Mouse (Mus musculus) CH12.LX (cell line): ENCODE data around the gene Rbm15. TPM values are rescaled to one million over a fixed set of nuclear protein-coding genes. Genes with fewer than 3 reads are reported as not detected.

Experiments
- DNase-seq: peaks from one replicate; pipeline ENCODE4 v3.0.0-alpha.2; 2013; ENCODE audit errors: extremely low read depth
- H3K27ac ChIP-seq: 2 replicates; pipeline ENCODE4 v1.5.1; 2012; ENCODE audit warnings: low read depth, mild to moderate bottlenecking, control low read depth, moderate library complexity; ENCODE audit not compliant: insufficient read depth
- H3K27me3 ChIP-seq: replicated peaks from 2 replicates; pipeline ENCODE3; 2012; ENCODE audit warnings: inconsistent platforms
- H3K36me3 ChIP-seq, 2 experiments: replicated peaks in 1 of 2; 2 replicates each; pipeline versions ENCODE3 to v1.6.1; 2012; ENCODE audit warnings: inconsistent platforms in 1 of 2, low read length in 1 of 2, mild to moderate bottlenecking in 1 of 2, mixed read lengths in 1 of 2, moderate library complexity in 1 of 2; ENCODE audit not compliant: control insufficient read depth in 1 of 2, insufficient read depth in 1 of 2
- H3K4me1 ChIP-seq, 2 experiments: 2 replicates each; pipeline ENCODE4 v1.6.1; 2012; ENCODE audit warnings: inconsistent platforms in 1 of 2, moderate library complexity in 1 of 2; ENCODE audit not compliant: insufficient read depth in 2 of 2, control insufficient read depth in 1 of 2
- H3K4me2 ChIP-seq: 2 replicates; pipeline ENCODE4 v1.6.1; 2012; ENCODE audit warnings: low read depth, mild to moderate bottlenecking, control low read depth; ENCODE audit not compliant: poor library complexity, insufficient read depth, severe bottlenecking
- H3K4me3 ChIP-seq, 3 experiments: fragments of 150-350 bp in 1 of 3; sonication (generic) in 1 of 3; replicated peaks in 1 of 3; 2 replicates each; pipeline versions ENCODE3 to v1.5.1; 2011 to 2012; ENCODE audit warnings: low read depth in 2 of 3, low read length in 2 of 3, mild to moderate bottlenecking in 2 of 3, moderate library complexity in 2 of 3, control low read depth in 1 of 3, improper control_type of control experiment in 1 of 3, inconsistent platforms in 1 of 3, mixed read lengths in 1 of 3; ENCODE audit not compliant: poor library complexity in 1 of 3
- H3K79me2 ChIP-seq: replicated peaks from 2 replicates; pipeline ENCODE4 v1.6.1; 2012; ENCODE audit warnings: mild to moderate bottlenecking, moderate library complexity; ENCODE audit not compliant: control insufficient read depth, poor library complexity, insufficient read depth, severe bottlenecking; ENCODE audit errors: extremely low read depth
- H3K9ac ChIP-seq: 2 replicates; pipeline ENCODE4 v1.6.1; 2012; ENCODE audit warnings: low read depth, mild to moderate bottlenecking, control low read depth, moderate library complexity; ENCODE audit not compliant: insufficient read depth
- H3K9me3 ChIP-seq: replicated peaks from 2 replicates; pipeline ENCODE3; 2012; ENCODE audit warnings: low read length, inconsistent platforms, mixed read lengths
- BHLHE40 ChIP-seq: IDR thresholded peaks from 2 replicates; pipeline ENCODE4 v1.6.1; 2011; ENCODE audit warnings: mild to moderate bottlenecking, low read depth, low read length, improper control_type of control experiment
- CHD1 ChIP-seq: IDR thresholded peaks from 2 replicates; pipeline ENCODE4 v1.6.1; 2012; ENCODE audit warnings: low read depth, low read length, improper control_type of control experiment, inconsistent platforms
- E2F4 ChIP-seq: IDR thresholded peaks from 2 replicates; pipeline ENCODE4 v1.6.1; 2011; ENCODE audit warnings: low read depth, low read length, improper control_type of control experiment; ENCODE audit not compliant: insufficient replicate concordance
- GABPA ChIP-seq: IDR thresholded peaks from 2 replicates; pipeline ENCODE4 v1.6.1; 2012; ENCODE audit warnings: low read depth, low read length, improper control_type of control experiment, inconsistent platforms; ENCODE audit not compliant: insufficient replicate concordance
- IRF4 ChIP-seq: IDR thresholded peaks from 2 replicates; pipeline ENCODE4 v1.6.1; 2014; ENCODE audit warnings: low read depth, mild to moderate bottlenecking, inconsistent platforms, low read length, improper control_type of control experiment
- JUND ChIP-seq: conservative IDR thresholded peaks from 2 replicates; pipeline ENCODE4 v1.6.1; 2011; ENCODE audit warnings: low read depth, low read length, improper control_type of control experiment
- KAT2A ChIP-seq: IDR thresholded peaks from 2 replicates; pipeline ENCODE4 v1.6.1; 2012; ENCODE audit warnings: low read length, improper control_type of control experiment, inconsistent platforms; ENCODE audit not compliant: insufficient replicate concordance
- MAFK ChIP-seq: IDR thresholded peaks from 2 replicates; pipeline ENCODE4 v1.6.1; 2011; ENCODE audit warnings: low read length, improper control_type of control experiment; ENCODE audit not compliant: insufficient replicate concordance
- MAZ ChIP-seq: IDR thresholded peaks from 2 replicates; pipeline ENCODE4 v1.6.1; 2012; ENCODE audit warnings: low read depth, mild to moderate bottlenecking, inconsistent platforms, low read length, improper control_type of control experiment, moderate library complexity
- MXI1 ChIP-seq: IDR thresholded peaks from 2 replicates; pipeline ENCODE4 v1.6.1; 2011; ENCODE audit warnings: mild to moderate bottlenecking, low read depth, low read length, improper control_type of control experiment
- PAX5 ChIP-seq: IDR thresholded peaks from 2 replicates; pipeline ENCODE4 v1.6.1; 2012; ENCODE audit warnings: low read length, inconsistent platforms, mixed read lengths
- POLR2A ChIP-seq: IDR thresholded peaks from 2 replicates; pipeline ENCODE4 v1.6.1; 2011; ENCODE audit warnings: low read depth, mild to moderate bottlenecking, improper control_type of control experiment, low read length
- POLR2AphosphoS2 ChIP-seq: IDR thresholded peaks from 2 replicates; pipeline ENCODE4 v1.6.1; 2011; ENCODE audit warnings: low read depth, low read length, improper control_type of control experiment
- RCOR1 ChIP-seq: conservative IDR thresholded peaks from 2 replicates; pipeline ENCODE4 v1.6.1; 2012; ENCODE audit warnings: low read depth, mild to moderate bottlenecking, inconsistent platforms, low read length, improper control_type of control experiment
- SIN3A ChIP-seq: IDR thresholded peaks from 2 replicates; pipeline ENCODE4 v1.6.1; 2012; ENCODE audit warnings: low read length, improper control_type of control experiment, inconsistent platforms
- UBTF ChIP-seq: IDR thresholded peaks from 2 replicates; pipeline ENCODE4 v1.6.1; 2012; ENCODE audit warnings: low read depth, mild to moderate bottlenecking, inconsistent platforms, low read length, improper control_type of control experiment, moderate library complexity
- USF2 ChIP-seq: conservative IDR thresholded peaks from 2 replicates; pipeline ENCODE4 v1.6.1; 2011; ENCODE audit warnings: low read depth, low read length, improper control_type of control experiment
- ZC3H11A ChIP-seq: IDR thresholded peaks from 2 replicates; pipeline ENCODE4 v1.6.1; 2012; ENCODE audit warnings: low read depth, mild to moderate bottlenecking, inconsistent platforms, low read length, improper control_type of control experiment
- ZMIZ1 ChIP-seq: IDR thresholded peaks from 2 replicates; pipeline ENCODE4 v1.6.1; 2012; ENCODE audit warnings: low read depth, mild to moderate bottlenecking, inconsistent platforms, low read length, improper control_type of control experiment
- ZNF384 ChIP-seq: IDR thresholded peaks from 2 replicates; pipeline ENCODE4 v1.6.1; 2012; ENCODE audit warnings: low read depth, low read length, improper control_type of control experiment, inconsistent platforms
- dilution Hi-C: fragments of 300-500 bp; cut with MboI; formaldehyde crosslinking; loops from 2 replicates; pipeline ENCODE4 v1.14.3; 2020; ENCODE audit warnings: low sequenced_read_pairs; ENCODE audit not compliant: extremely low pct_unique_long_range_greater_than_20kb, extremely low pct_ligation_motif_present
- in situ Hi-C: fragments of 300-500 bp; cut with MboI; formaldehyde crosslinking; loops from 3 replicates; pipeline ENCODE4 v1.14.3; 2019; ENCODE audit warnings: low sequenced_read_pairs, low pct_ligation_motif_present, low pct_unique_long_range_greater_than_20kb, mixed read lengths
- polyA plus RNA-seq: library from polyadenylated mRNA; unstranded; fragments of >175 nt; gene quantifications from 2 replicates; pipeline ENCODE4 v1.2.1, GENCODE M21; 2012; ENCODE audit warnings: low read depth; ENCODE audit not compliant: insufficient read length
- total RNA-seq, 2 experiments: library from RNA; depleted of rRNA; stranded (reverse); fragments of 300-350 nt in 1 of 2; fragments of >200 nt in 1 of 2; gene quantifications; 2 replicates each; pipeline ENCODE4 v1.2.3; 2012 to 2014

The Rbm15 gene
- total and polyA plus RNA-seq, 3 experiments: 15.2 to 26.0 (median 17.2) TPM

GRCm38 (mm10) chr3:107356964-107357441, 23.5 kb upstream of the Rbm15 start (continued):
- TF ChIP-seq ZC3H11A (no peak), KAT2A (no peak), POLR2A (peak; percentile 28; the same call in 1 of the 2 replicates), IRF4 (no peak), ZNF384 (no peak), SIN3A (0 out of 2 replicates have a peak, but pooled peaks have one; percentile 51), ZMIZ1 (no peak), E2F4 (no peak), MXI1 (peak; percentile 93)

GRCm38 (mm10) chr3:107355618-107356260, 22.3 kb upstream of the Rbm15 start:
- H3K4me1 ChIP-seq: peaks cover 8 to 14% of the 10 kb centered on the region in 2 experiments
- H3K4me2 ChIP-seq: peak overlapping the region; percentile 8
- H3K9ac ChIP-seq: no peak overlapping the region
- dilution Hi-C loops (no loop called here), in situ Hi-C loops (no loop called here)
- H3K27ac ChIP-seq: no peak overlapping the region
- H3K27me3 ChIP-seq: peaks cover 11% of the 10 kb centered on the region
- no peaks in the 10 kb centered on the region for H3K36me3 ChIP-seq
- no peaks in the 10 kb centered on the region for H3K9me3 ChIP-seq
- peak; percentile 68; the same call in 1 of the 2 replicates for TF ChIP-seq ZNF384
- TF ChIP-seq BHLHE40: peak; percentile 70; the same call in 1 of the 2 replicates
- no peak for TF ChIP-seq MAFK
- no peak overlapping the region for H3K4me3 ChIP-seq
- H3K79me2 ChIP-seq: no peaks in the 10 kb centered on the region
- no peak for DNase-seq

DNA sequence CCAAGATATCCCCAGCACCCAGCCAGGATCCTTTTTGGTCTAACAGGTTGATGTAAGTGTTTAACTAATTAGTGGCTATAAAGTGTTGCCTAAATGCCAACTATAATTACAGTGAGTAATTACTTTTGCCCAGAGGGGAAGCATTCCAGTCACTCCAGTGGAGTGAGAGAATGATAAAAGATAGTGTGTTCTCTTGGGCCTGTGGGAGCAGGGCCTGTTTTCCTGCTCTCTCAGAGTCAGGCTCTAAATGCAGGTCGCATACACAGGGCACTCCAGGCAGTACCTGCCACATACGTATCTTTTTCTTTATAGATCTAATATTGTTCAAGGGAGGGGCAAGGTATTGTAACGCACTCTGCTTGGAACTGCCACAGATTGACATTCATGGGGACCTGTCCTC, 18.2 kb upstream of the Rbm15 start:
- in situ Hi-C loops (no loop called here), dilution Hi-C loops (no loop called here)

More for the DNA sequence above, 18.2 kb upstream of the Rbm15 start:
- Histone ChIP-seq H3K79me2 (no peaks in the 10 kb centered on the region), H3K4me2 (no peak overlapping the region), H3K4me1 (peaks cover 2 to 10% of the 10 kb centered on the region in 2 experiments), H3K27ac (no peak overlapping the region), H3K36me3 (no peaks in the 10 kb centered on the region), H3K4me3 (no peak overlapping the region), H3K9ac (no peak overlapping the region), H3K9me3 (no peaks in the 10 kb centered on the region), H3K27me3 (peaks cover 9% of the 10 kb centered on the region)
- TF ChIP-seq MAZ (no peak), UBTF (no peak), IRF4 (no peak), GABPA (no peak), JUND (no peak), USF2 (no peak), POLR2AphosphoS2 (no peak), PAX5 (no peak), CHD1 (no peak), RCOR1 (no peak)
- DNase-seq: no peak
